Mouse (Mus musculus): ENCODE results near the gene Clcnkb.

- no peak for TF ChIP-seq PAX5 (IDR thresholded peaks at IDR 0.05; ENCODE audit: low read length)
- TF ChIP-seq NRF1 (IDR thresholded peaks at IDR 0.05; ENCODE audit: low read depth, low read length), result no peak
- no peak for TF ChIP-seq ZMIZ1 (IDR thresholded peaks at IDR 0.05; ENCODE audit: low read depth, low read length)
- no peak for TF ChIP-seq SMC3 (IDR thresholded peaks at IDR 0.05; ENCODE audit: low read depth, low read length)
- no peak for TF ChIP-seq CTCF (conservative IDR thresholded peaks at IDR 0.05 in 1 of 2, IDR thresholded peaks at IDR 0.05 in 1 of 2; ENCODE audit: low read depth in 2 of 2, low read length in 2 of 2)
- no peak for TF ChIP-seq CHD1 (IDR thresholded peaks at IDR 0.05; ENCODE audit: low read depth, low read length)
- TF ChIP-seq RCOR1 (conservative IDR thresholded peaks at IDR 0.05; ENCODE audit: low read depth, low read length), result no peak
- no peak for TF ChIP-seq POLR2AphosphoS2 (IDR thresholded peaks at IDR 0.05; ENCODE audit: low read depth, low read length)
Observed at GRCm38 (mm10) chr4:141365876-141366275, 49.9 kb downstream of the Clcnkb start.

Data from CH12.LX (cell line).